Mouse (Mus musculus) stomach, embryonic 14.5 days (tissue): ENCODE data around the gene Smco2. TPM values are rescaled to one million over a fixed set of nuclear protein-coding genes. Genes with fewer than 3 reads are reported as not detected.

Experiments
- ATAC-seq: fragments of 200-750 bp; cut with Nextera tagmentation; 2 replicates; pipeline ENCODE4 v1.8.0; 2017; ENCODE audit warnings: low read depth, moderate TSS enrichment; ENCODE audit not compliant: insufficient number of reproducible peaks, insufficient read depth, low FRiP score
- H3K27ac ChIP-seq: fragments of 300-500 bp; sonication (generic); 2 replicates; pipeline ENCODE4 v1.5.1; 2014; ENCODE audit warnings: mild to moderate bottlenecking, low read length, moderate library complexity, mixed read lengths
- H3K27me3 ChIP-seq: fragments of 300-500 bp; sonication (generic); 2 replicates; pipeline ENCODE4 v1.6.1; 2014; ENCODE audit warnings: low read length, control low read depth, mixed read lengths; ENCODE audit not compliant: control insufficient read depth, insufficient read depth
- H3K36me3 ChIP-seq: fragments of 300-500 bp; sonication (generic); 2 replicates; pipeline ENCODE4 v1.6.1; 2014; ENCODE audit warnings: mild to moderate bottlenecking, control low read depth, low read length, moderate library complexity, mixed read lengths; ENCODE audit not compliant: control insufficient read depth, insufficient read depth
- H3K4me1 ChIP-seq: fragments of 300-500 bp; sonication (generic); 2 replicates; pipeline ENCODE4 v1.6.1; 2014; ENCODE audit warnings: low read length, control low read depth, mixed read lengths; ENCODE audit not compliant: control insufficient read depth, insufficient read depth
- H3K4me2 ChIP-seq: fragments of 300-500 bp; sonication (generic); replicated peaks from 2 replicates; pipeline ENCODE4 v1.6.1; 2014; ENCODE audit warnings: low read depth, low read length, control low read depth
- H3K4me3 ChIP-seq: fragments of 300-500 bp; sonication (generic); 2 replicates; pipeline ENCODE4 v1.5.1; 2014; ENCODE audit warnings: low read depth, low read length, control low read depth
- H3K9ac ChIP-seq: fragments of 300-500 bp; sonication (generic); replicated peaks from 2 replicates; pipeline ENCODE4 v1.6.1; 2014; ENCODE audit warnings: low read depth, mild to moderate bottlenecking, control low read depth, low read length, moderate library complexity, mixed read lengths
- H3K9me3 ChIP-seq: fragments of 300-500 bp; sonication (generic); 2 replicates; pipeline ENCODE4 v1.6.1; 2016; ENCODE audit warnings: low read depth, low read length, control low read depth; ENCODE audit not compliant: control insufficient read depth
- WGBS: fragments of 180-500 bp; shearing (Covaris S2); extraction: QIAGEN DNeasy Blood & Tissue Kit; methylation state at CpG from one replicate; pipeline ENCODE4 v1.1.7; 2014; 5-methylcytosine and 5-hydroxymethylcytosine counted together
- polyA plus RNA-seq: library from polyadenylated mRNA; unstranded; fragments of >200 nt; fragmentation: Nextera tagmentation; extraction: Ambion mirVana; gene quantifications from 2 replicates; pipeline ENCODE4 v1.2.1, GENCODE M21; 2014

The Smco2 gene
- polyA plus RNA-seq, 1 experiment from 2014 or later = not detected

GRCm38 (mm10) chr6:146893890-146894289, 44.0 kb downstream of the Smco2 start:
- no peaks in the 10 kb centered on the region for H3K36me3 ChIP-seq
- no peak overlapping the region for H3K4me2 ChIP-seq
- WGBS = 49% methylated on average over 2 of the region's 2 CpGs
- H3K4me3 ChIP-seq = no peak overlapping the region
- no peak overlapping the region for H3K9ac ChIP-seq
- no peak overlapping the region for H3K27ac ChIP-seq
- no peaks in the 10 kb centered on the region for H3K9me3 ChIP-seq
- H3K4me1 ChIP-seq = peaks cover 25% of the 10 kb centered on the region
- no peak for ATAC-seq
- no peaks in the 10 kb centered on the region for H3K27me3 ChIP-seq

- no peaks in the 10 kb centered on the region for H3K36me3 ChIP-seq
- peaks cover 6% of the 10 kb centered on the region; the same call in 1 of the 2 replicates for H3K4me1 ChIP-seq
- H3K9me3 ChIP-seq = no peaks in the 10 kb centered on the region
- H3K4me2 ChIP-seq = no peak overlapping the region
- no peak overlapping the region for H3K4me3 ChIP-seq
- ATAC-seq = no peak
- H3K27me3 ChIP-seq = no peaks in the 10 kb centered on the region
- H3K9ac ChIP-seq = no peak overlapping the region
- WGBS = 79% methylated on average over 6 of the region's 6 CpGs
- no peak overlapping the region for H3K27ac ChIP-seq
Observed at GRCm38 (mm10) chr6:146898709-146899108, 48.8 kb downstream of the Smco2 start.

- Histone ChIP-seq H3K9ac (no peak overlapping the region), H3K27ac (no peak overlapping the region), H3K36me3 (no peaks in the 10 kb centered on the region), H3K4me3 (no peak overlapping the region), H3K4me2 (no peak overlapping the region), H3K4me1 (0 out of 2 replicates have a peak, but pooled peaks cover 3% of the 10 kb centered on the region), H3K9me3 (no peaks in the 10 kb centered on the region), H3K27me3 (no peaks in the 10 kb centered on the region)
- 54% methylated on average over 2 of the region's 2 CpGs for WGBS
- no peak for ATAC-seq
Observed at GRCm38 (mm10) chr6:146899647-146900046, 49.7 kb downstream of the Smco2 start.

GRCm38 (mm10) chr6:146901929-146902328, 52.0 kb downstream of the Smco2 start:
- peaks cover 5% of the 10 kb centered on the region; the same call in 1 of the 2 replicates for H3K4me1 ChIP-seq
- H3K9ac ChIP-seq = no peak overlapping the region
- H3K27me3 ChIP-seq = no peaks in the 10 kb centered on the region
- no peak overlapping the region for H3K4me3 ChIP-seq
- no peak overlapping the region for H3K4me2 ChIP-seq
- H3K36me3 ChIP-seq = no peaks in the 10 kb centered on the region
- no peak for ATAC-seq
- no peak overlapping the region for H3K27ac ChIP-seq
- WGBS = 87% methylated on average over 4 of the region's 4 CpGs
- no peaks in the 10 kb centered on the region for H3K9me3 ChIP-seq

- no peak overlapping the region for H3K27ac ChIP-seq
- no peak overlapping the region for H3K4me2 ChIP-seq
- H3K4me3 ChIP-seq = no peak overlapping the region
- H3K9me3 ChIP-seq = no peaks in the 10 kb centered on the region
- H3K4me1 ChIP-seq = peaks cover 4% of the 10 kb centered on the region; the same call in 1 of the 2 replicates
- 83% methylated on average over 2 of the region's 2 CpGs for WGBS
- no peaks in the 10 kb centered on the region for H3K27me3 ChIP-seq
- no peaks in the 10 kb centered on the region for H3K36me3 ChIP-seq
- no peak for ATAC-seq
- no peak overlapping the region for H3K9ac ChIP-seq
Observed at GRCm38 (mm10) chr6:146903632-146904031, 53.7 kb downstream of the Smco2 start.

- Histone ChIP-seq H3K4me2 (no peak overlapping the region), H3K4me1 (peaks cover 5% of the 10 kb centered on the region; the same call in 1 of the 2 replicates), H3K27me3 (no peaks in the 10 kb centered on the region), H3K9ac (no peak overlapping the region), H3K27ac (no peak overlapping the region), H3K9me3 (no peaks in the 10 kb centered on the region), H3K4me3 (no peak overlapping the region), H3K36me3 (no peaks in the 10 kb centered on the region)
- WGBS = 83% methylated on average over 3 of the region's 3 CpGs
- no peak for ATAC-seq
Observed at GRCm38 (mm10) chr6:146904707-146905106, 54.8 kb downstream of the Smco2 start.

- Histone ChIP-seq H3K27ac (no peak overlapping the region), H3K36me3 (no peaks in the 10 kb centered on the region), H3K9ac (no peak overlapping the region), H3K4me1 (peaks cover 6% of the 10 kb centered on the region; the same call in 1 of the 2 replicates), H3K27me3 (no peaks in the 10 kb centered on the region), H3K4me3 (no peak overlapping the region), H3K9me3 (no peaks in the 10 kb centered on the region), H3K4me2 (no peak overlapping the region)
- ATAC-seq = no peak
- 71% methylated on average over 3 of the region's 3 CpGs for WGBS
Observed at GRCm38 (mm10) chr6:146906000-146906786, 56.3 kb downstream of the Smco2 start.

GRCm38 (mm10) chr6:146907061-146907794, 57.3 kb downstream of the Smco2 start:
- H3K9ac ChIP-seq = no peak overlapping the region
- ATAC-seq = no peak
- H3K4me1 ChIP-seq = peaks cover 11% of the 10 kb centered on the region; the same call in 1 of the 2 replicates
- no peaks in the 10 kb centered on the region for H3K27me3 ChIP-seq
- no peak overlapping the region for H3K27ac ChIP-seq
- H3K4me3 ChIP-seq = no peak overlapping the region
- no peaks in the 10 kb centered on the region for H3K9me3 ChIP-seq
- H3K36me3 ChIP-seq = no peaks in the 10 kb centered on the region
- 68% methylated on average over 5 of the region's 5 CpGs for WGBS
- no peak overlapping the region for H3K4me2 ChIP-seq
